Mouse (Mus musculus): ENCODE measurements around the gene Mas1. TPM values are rescaled to one million over a fixed set of nuclear protein-coding genes. Genes with fewer than 3 reads are reported as not detected.

Gene Mas1
- total RNA-seq, 2 experiments from 2014 or later, result 0.18 to 0.90 TPM

DNA sequence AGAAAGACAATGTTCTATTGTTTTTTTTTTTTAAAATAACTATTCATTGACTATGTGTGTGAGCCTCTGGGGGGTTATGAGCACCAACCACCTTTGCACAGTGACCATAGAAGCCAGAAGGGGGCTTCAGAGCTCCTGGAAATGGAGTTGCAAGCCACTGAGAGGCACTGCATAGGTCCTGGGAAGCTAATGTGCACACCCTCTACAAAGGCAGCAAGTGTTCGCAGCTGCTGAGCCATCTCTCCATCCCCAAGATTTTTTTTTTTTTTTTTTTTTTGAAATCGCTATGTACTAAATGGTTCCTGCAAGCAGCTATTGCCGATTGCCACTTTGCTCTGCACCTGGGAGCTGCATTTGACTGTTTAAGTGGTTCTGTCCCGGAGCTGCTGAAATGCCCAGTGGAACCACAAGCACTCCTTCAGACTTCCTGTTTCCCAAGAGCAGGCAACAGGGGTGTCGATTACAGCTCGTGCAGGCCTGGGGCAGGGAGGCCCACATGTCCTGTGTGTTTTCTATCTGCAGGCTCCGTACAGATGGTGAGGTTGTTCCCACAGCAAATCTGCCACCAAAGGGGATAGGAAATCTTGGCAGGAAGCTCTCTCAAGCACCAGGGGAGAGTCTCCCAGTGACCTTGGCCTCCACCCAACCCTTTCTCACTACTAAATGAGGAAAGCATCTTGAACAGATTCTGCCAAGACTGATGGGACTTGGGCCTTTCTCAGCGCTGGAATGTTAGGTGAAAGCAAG is 74.1 kb downstream of the Mas1 start:
- intact Hi-C loops (cut with DNase I; ENCODE audit: low total_unique reads), result no loop called here
- DNase-seq, result peak; percentile 82

DNA sequence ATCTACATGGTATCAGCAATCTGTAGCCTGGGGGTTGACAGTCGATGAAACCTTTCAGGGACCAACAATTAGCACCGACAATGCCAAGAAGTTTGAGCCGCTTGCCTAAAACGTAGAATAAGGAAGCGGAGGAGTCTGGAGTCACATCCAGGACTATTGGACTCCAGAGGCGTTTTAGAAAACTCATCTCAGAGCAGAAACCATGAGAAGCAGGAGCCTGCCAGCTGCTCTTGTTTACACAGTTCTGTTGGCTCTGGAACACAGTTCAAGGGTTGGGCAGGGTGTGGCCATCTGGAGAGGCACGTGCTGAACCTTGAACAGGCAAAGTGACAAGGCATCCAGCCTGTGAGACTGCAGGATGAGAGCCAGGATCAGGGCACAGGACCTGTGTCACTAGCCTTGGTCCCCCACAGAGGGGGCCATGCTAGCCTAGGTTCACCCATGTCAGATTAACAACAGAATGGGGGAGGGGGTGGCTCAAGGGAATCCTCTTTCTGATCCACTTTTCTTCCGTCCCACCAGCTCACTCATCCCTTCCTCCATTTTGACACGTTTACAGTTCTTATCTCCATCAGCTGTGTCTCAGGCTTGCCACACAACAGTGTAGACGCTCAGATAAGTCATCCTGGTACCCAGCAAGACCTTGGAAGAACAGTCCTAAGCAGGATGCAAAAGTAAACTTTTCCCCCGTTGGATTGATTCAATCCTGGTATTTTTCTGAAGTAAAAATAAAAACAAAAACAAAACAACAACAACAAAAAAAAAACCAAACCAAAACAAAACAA is 75.3 kb downstream of the Mas1 start:
- intact Hi-C loops (cut with DNase I; ENCODE audit: low total_unique reads), result no loop called here
- peak; percentile 74 for DNase-seq

DNA sequence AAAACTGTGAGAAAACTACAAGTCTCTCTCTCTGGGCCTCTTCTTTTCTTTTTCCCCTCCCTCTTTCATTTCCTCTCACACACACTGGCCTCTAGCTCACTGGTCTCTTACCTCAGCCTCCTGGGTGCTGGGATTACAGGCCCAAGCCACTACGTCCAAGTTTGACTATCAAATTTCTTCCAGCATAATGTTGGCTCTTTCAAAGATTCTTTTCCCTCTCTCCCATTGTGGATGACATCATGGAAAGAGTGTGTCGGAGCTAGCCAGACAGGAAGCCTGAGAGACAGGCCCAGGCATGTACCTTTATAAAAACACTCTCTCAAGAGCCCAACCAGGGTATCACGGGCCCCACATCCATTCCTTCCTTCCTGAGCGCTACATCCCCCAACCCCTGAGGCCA is 76.5 kb downstream of the Mas1 start:
- peak; percentile 32 for DNase-seq
- intact Hi-C loops (cut with DNase I; ENCODE audit: low total_unique reads), result no loop called here

DNA sequence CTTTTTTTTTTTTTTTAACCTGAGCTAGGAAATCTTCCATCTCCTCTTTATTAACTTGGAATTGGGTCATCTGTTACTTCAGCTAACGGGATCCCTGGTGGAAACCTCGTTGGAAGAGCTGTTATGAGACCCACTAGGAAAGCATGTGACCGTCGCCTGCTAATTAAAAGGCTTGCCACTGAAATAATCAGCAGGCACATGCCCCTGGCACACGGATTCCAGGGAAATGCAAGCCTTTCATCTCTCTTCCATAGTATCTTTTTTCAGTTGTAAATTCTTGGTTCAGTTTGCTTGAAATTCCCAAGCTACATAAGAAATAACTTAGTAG is 76.9 kb downstream of the Mas1 start:
- intact Hi-C loops (cut with DNase I; ENCODE audit: low total_unique reads), result no loop called here
- no peak for DNase-seq

Small RNA genes lying within 50 kb of the gene (microRNA-seq; reads per million reads assigned to microRNA genes)
- 0 reads per million in 2 experiments for gene Gm24085

Other genes with a start within 250 kb of the Mas1 start
- not detected for gene Slc22a1, start 192.3 kb downstream of the Mas1 start, total RNA-seq (2021)
- gene Igf2r, start 98.5 kb downstream of the Mas1 start, total RNA-seq (2021), result 10 to 100 TPM; 64.3 to 72.6 TPM
- gene Mrgprh, start 7.9 kb upstream of the Mas1 start, total RNA-seq (2021), result 1 to 10 TPM; 1.8 to 2.1 TPM
- under 1 TPM; 0.14 to 0.91 TPM for gene Pnldc1, start 42.1 kb upstream of the Mas1 start, total RNA-seq (2021)
- 100 to 1,000 TPM; 205 to 212 TPM for gene Tcp1, start 47.6 kb upstream of the Mas1 start, total RNA-seq (2021)
- 10 to 100 TPM; 86.2 to 87.2 TPM for gene Mrpl18, start 48.2 kb upstream of the Mas1 start, total RNA-seq (2021)
- not detected for gene Acat3, start 72.5 kb upstream of the Mas1 start, total RNA-seq (2021)
- gene Acat2, start 92.6 kb upstream of the Mas1 start, total RNA-seq (2021), result 1 to 10 TPM; 4.7 to 6.4 TPM
- gene Wtap, start 126.0 kb upstream of the Mas1 start, total RNA-seq (2021), result 10 to 100 TPM; 27.9 to 31.2 TPM
- gene Sod2, start 138.7 kb upstream of the Mas1 start, total RNA-seq (2021), result 100 to 1,000 TPM; 302 to 371 TPM
- not detected for gene Gpr31b, start 184.2 kb upstream of the Mas1 start, total RNA-seq (2021)
- gene Tcp10b, start 193.0 kb upstream of the Mas1 start, total RNA-seq (2021), result under 1 TPM; 0.27 to 0.35 TPM